ENCODE assay signal across 8 mouse cellular contexts in genomic region chr4:149307596-149308490, GRCm38 (mm10). TPM values are rescaled to one million over a fixed set of nuclear protein-coding genes. Genes with fewer than 3 reads are reported as not detected.
DNase-seq lines count a peak whose midpoint lies in the region; ATAC-seq and TF ChIP-seq lines count a peak whose summit lies in the region.

Gene Kif1b, minus strand, starts transcription at chr4:149307693.

- WGBS in heart, embryonic 10.5 days: under 1% methylated on average over 79 of the region's 79 CpGs
- WGBS in kidney, embryonic 15.5 days: under 1% methylated on average over 78 of the region's 79 CpGs

- TF ChIP-seq POLR2A in bone marrow macrophage, adult 2 months (IDR thresholded peaks at IDR 0.05; ENCODE audit: borderline replicate concordance, low read depth, low read length): no peak
- TF ChIP-seq POLR2A in embryonic fibroblast, embryonic 13.5 days (IDR thresholded peaks at IDR 0.05; ENCODE audit: low read depth, low read length): peak; percentile 89

- peak; percentile 99 for ATAC-seq in kidney, embryonic 15.5 days (replicated peaks; ENCODE audit: low FRiP score)
- ATAC-seq in monocyte, adult 5-6 weeks (replicated peaks; ENCODE audit: insufficient number of reproducible peaks, low FRiP score, low TSS enrichment, poor library complexity, severe bottlenecking): peak; percentile 99

- H3K9me3 ChIP-seq in heart, embryonic 10.5 days: no peaks in the 10 kb centered on the region
- no peaks in the 10 kb centered on the region for H3K9me3 ChIP-seq in kidney, embryonic 15.5 days (replicated peaks)

- peaks cover 29% of the 10 kb centered on the region for H3K4me1 ChIP-seq in bone marrow macrophage, adult 2 months (ENCODE audit: control insufficient read depth, insufficient read depth, low read length)
- H3K4me1 ChIP-seq in embryonic fibroblast, embryonic 13.5 days (ENCODE audit: control insufficient read depth, insufficient read depth, low read length): peaks cover 2% of the 10 kb centered on the region; the same call in 1 of the 2 replicates
- H3K4me1 ChIP-seq in heart, embryonic 10.5 days: peaks cover 33% of the 10 kb centered on the region
- peaks cover 22% of the 10 kb centered on the region for H3K4me1 ChIP-seq in kidney, embryonic 15.5 days

- H3K27me3 ChIP-seq in heart, embryonic 10.5 days (ENCODE audit: insufficient read depth, poor library complexity, severe bottlenecking): no peaks in the 10 kb centered on the region
- H3K27me3 ChIP-seq in kidney, embryonic 15.5 days: no peaks in the 10 kb centered on the region

- no peaks in the 10 kb centered on the region for H3K36me3 ChIP-seq in heart, embryonic 10.5 days
- H3K36me3 ChIP-seq in kidney, embryonic 15.5 days: no peaks in the 10 kb centered on the region

- peak; percentile 50 for TF ChIP-seq CTCF in bone marrow macrophage, adult 2 months (IDR thresholded peaks at IDR 0.05; ENCODE audit: low read depth, low read length)
- TF ChIP-seq CTCF in embryonic fibroblast, embryonic 13.5 days (IDR thresholded peaks at IDR 0.05; ENCODE audit: borderline replicate concordance, insufficient read depth, low read length): peak; percentile 85

- peak within 1 kb of the TSS; percentile 98 for H3K4me3 ChIP-seq in bone marrow macrophage, adult 2 months (ENCODE audit: insufficient read depth, low read length)
- H3K4me3 ChIP-seq in embryonic fibroblast, embryonic 13.5 days (ENCODE audit: insufficient read depth, low read length): peak within 1 kb of the TSS; percentile 85
- peak within 1 kb of the TSS; percentile 99 for H3K4me3 ChIP-seq in heart, embryonic 10.5 days
- peak within 1 kb of the TSS; percentile 81 for H3K4me3 ChIP-seq in kidney, embryonic 15.5 days (replicated peaks)

- H3K9ac ChIP-seq in kidney, embryonic 15.5 days: peak within 1 kb of the TSS; percentile 83

- peak within 1 kb of the TSS; percentile 78 for H3K4me2 ChIP-seq in kidney, embryonic 15.5 days

- H3K27ac ChIP-seq in bone marrow macrophage, adult 2 months (ENCODE audit: insufficient read depth, low read depth, low read length): no peak within 1 kb of the TSS
- H3K27ac ChIP-seq in embryonic fibroblast, embryonic 13.5 days (ENCODE audit: insufficient read depth, low read length): peak within 1 kb of the TSS; percentile 89
- H3K27ac ChIP-seq in heart, embryonic 10.5 days: peak within 1 kb of the TSS; percentile 98
- H3K27ac ChIP-seq in kidney, embryonic 15.5 days: peak within 1 kb of the TSS; percentile 92

- peak; percentile 98 for DNase-seq in A20 (ENCODE audit: low read depth, low spot score)
- DNase-seq in heart, embryonic 10.5 days (ENCODE audit: low spot score): peak; percentile 98
- peak; percentile 97 for DNase-seq in liver
- DNase-seq in spleen, postnatal 4 days (ENCODE audit: low spot score in 2 of 2): peak; percentile 97 to 100

RNA-seq across cellular contexts. Expression of gene Kif1b, which starts in this region (rescaled TPM):
- 24.0 and 26.4 TPM in 2 replicates for polyA plus RNA-seq in bone marrow macrophage, adult 2 months (2012; ENCODE audit: insufficient read depth, insufficient read length, missing spikeins)
- polyA plus RNA-seq in embryonic fibroblast, embryonic 13.5 days (2011; ENCODE audit: insufficient read length, low read depth, missing spikeins): 79.8 and 84.1 TPM in 2 replicates
- polyA plus RNA-seq in heart, embryonic 10.5 days (2016; fragmentation: Nextera tagmentation; extraction: Ambion mirVana): 44.8 and 56.6 TPM in 2 replicates
- polyA plus RNA-seq in kidney, embryonic 15.5 days (2015; fragmentation: Nextera tagmentation; extraction: Ambion mirVana): 31.1 and 31.3 TPM in 2 replicates
- total RNA-seq in monocyte, adult 5-6 weeks (2017): 23.9 to 67.6 TPM (median 31.8 TPM) in 3 replicates
